Mouse (Mus musculus): ENCODE results near the gene Unc5c.

- no peak for TF ChIP-seq CTCF (IDR thresholded peaks at IDR 0.05; ENCODE audit: low read depth)
- no peak for TF ChIP-seq EP300 (IDR thresholded peaks at IDR 0.05; ENCODE audit: low read depth)
Measured at GRCm38 (mm10) chr3:141601072-141601549, 136.1 kb downstream of the Unc5c start.
